Mouse (Mus musculus) liver, postnatal 0 days (tissue): ENCODE data around the gene Zfp687. TPM values are rescaled to one million over a fixed set of nuclear protein-coding genes. Genes with fewer than 3 reads are reported as not detected.
"Not testable (repeated sequence)": the region's sequence is repeated elsewhere in the genome, so short reads cannot be mapped to it uniquely, and the experiment has no call there.

ENCODE experiments used
- ATAC-seq: fragments of 200-750 bp; cut with Nextera tagmentation; 2 replicates; pipeline ENCODE4 v1.8.0; 2017; ENCODE audit warnings: mild to moderate bottlenecking, moderate library complexity
- DNase-seq: peaks from one replicate; pipeline ENCODE4 v3.0.0-alpha.2; 2016
- H3K27ac ChIP-seq: fragments of 300-500 bp; sonication (generic); 2 replicates; pipeline ENCODE4 v1.5.1; 2014; ENCODE audit warnings: antibody characterized with exemption, moderate library complexity, mild to moderate bottlenecking, low read depth
- H3K27me3 ChIP-seq: fragments of 300-500 bp; sonication (generic); 2 replicates; pipeline ENCODE4 v1.6.1; 2014; ENCODE audit warnings: low read length, control low read depth, mixed read lengths; ENCODE audit not compliant: insufficient read depth
- H3K36me3 ChIP-seq: fragments of 300-500 bp; sonication (generic); replicated peaks from 2 replicates; pipeline ENCODE4 v1.6.1; 2014; ENCODE audit warnings: mild to moderate bottlenecking, control low read depth, low read length, moderate library complexity, mixed read lengths; ENCODE audit not compliant: insufficient read depth
- H3K4me1 ChIP-seq: fragments of 300-500 bp; sonication (generic); 2 replicates; pipeline ENCODE4 v1.6.1; 2014; ENCODE audit warnings: antibody characterized with exemption, mild to moderate bottlenecking, control low read depth; ENCODE audit not compliant: insufficient read depth
- H3K4me2 ChIP-seq: fragments of 300-500 bp; sonication (generic); 2 replicates; pipeline ENCODE4 v1.6.1; 2014; ENCODE audit warnings: low read depth, mild to moderate bottlenecking, low read length, moderate library complexity, mixed read lengths
- H3K4me3 ChIP-seq: fragments of 300-500 bp; sonication (generic); 2 replicates; pipeline ENCODE4 v1.5.1; 2014; ENCODE audit warnings: low read depth, low read length
- H3K9ac ChIP-seq: fragments of 300-500 bp; sonication (generic); replicated peaks from 2 replicates; pipeline ENCODE4 v1.6.1; 2014; ENCODE audit warnings: mild to moderate bottlenecking, moderate library complexity
- H3K9me3 ChIP-seq: fragments of 300-500 bp; sonication (generic); 2 replicates; pipeline ENCODE4 v1.6.1; 2016; ENCODE audit warnings: mild to moderate bottlenecking, control low read depth, low read length, mixed read lengths
- CTCF ChIP-seq: sonication (generic); IDR thresholded peaks from 2 replicates; pipeline ENCODE4 v1.5.1; 2016; ENCODE audit warnings: antibody characterized with exemption, low read depth
- EP300 ChIP-seq: IDR thresholded peaks from 2 replicates; pipeline ENCODE4 v1.6.1; 2016; ENCODE audit warnings: antibody characterized with exemption, low read depth, mild to moderate bottlenecking
- WGBS: fragments of 180-500 bp; shearing (Covaris S2); extraction: QIAGEN DNeasy Blood & Tissue Kit; methylation state at CpG from one replicate; pipeline ENCODE4 v1.1.7; 2014; ENCODE audit not compliant: insufficient replicate concordance; 5-methylcytosine and 5-hydroxymethylcytosine counted together
- polyA plus RNA-seq: library from polyadenylated mRNA; unstranded; fragments of >200 nt; fragmentation: Nextera tagmentation; extraction: Ambion mirVana; gene quantifications from 2 replicates; pipeline ENCODE4 v1.2.1, GENCODE M21; 2015

The Zfp687 gene
- polyA plus RNA-seq, 1 experiment from 2014 or later: 5.3 TPM

GRCm38 (mm10) chr3:95025202-95025601, 10.0 kb upstream of the Zfp687 start:
- Histone ChIP-seq H3K4me3 (no peak overlapping the region), H3K4me1 (peaks cover 8% of the 10 kb centered on the region), H3K9ac (0 out of 2 replicates have a peak overlapping the region, but pooled peaks have one; percentile 34), H3K4me2 (no peak overlapping the region), H3K36me3 (peaks cover under 1% of the 10 kb centered on the region; the same call in 1 of the 2 replicates), H3K9me3 (no peaks in the 10 kb centered on the region), H3K27me3 (no peaks in the 10 kb centered on the region), H3K27ac (no peak overlapping the region)
- 52% methylated on average over 5 of the region's 5 CpGs for WGBS
- ATAC-seq (no peak), DNase-seq (no peak)
- TF ChIP-seq EP300 (no peak), CTCF (no peak)

DNA sequence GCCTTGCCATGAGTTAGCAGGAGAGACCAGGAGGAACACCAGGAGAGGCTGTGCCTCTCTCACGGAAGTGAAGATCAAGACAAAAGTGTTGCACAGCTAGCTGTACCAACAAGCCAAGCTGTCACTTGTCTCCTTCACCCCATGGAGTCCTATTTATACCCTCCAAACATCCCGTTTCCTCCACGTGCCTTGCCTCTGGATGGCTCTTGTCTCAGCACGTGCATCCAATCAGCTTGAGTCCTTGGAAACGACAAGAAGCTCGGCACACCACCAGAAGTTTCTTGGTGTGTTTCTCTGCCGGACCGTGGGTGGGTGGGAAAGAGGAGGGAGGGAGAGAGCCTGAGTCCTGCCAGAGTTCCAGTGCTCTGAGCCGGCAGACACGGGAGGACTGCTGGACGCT, 9.3 kb upstream of the Zfp687 start:
- TF ChIP-seq CTCF (no peak), EP300 (no peak)
- H3K27ac ChIP-seq: no peak overlapping the region
- ATAC-seq (peak; percentile 35), DNase-seq (no peak)
- H3K4me1 ChIP-seq: peaks cover 8% of the 10 kb centered on the region
- H3K9me3 ChIP-seq: no peaks in the 10 kb centered on the region
- WGBS: 45% methylated on average over 11 of the region's 11 CpGs
- H3K4me2 ChIP-seq: no peak overlapping the region
- no peak overlapping the region for H3K4me3 ChIP-seq
- no peaks in the 10 kb centered on the region for H3K27me3 ChIP-seq
- H3K9ac ChIP-seq: 0 out of 2 replicates have a peak overlapping the region, but pooled peaks have one; percentile 34
- H3K36me3 ChIP-seq: no peaks in the 10 kb centered on the region

- not testable (repeated sequence) for H3K4me3 ChIP-seq, H3K27me3 ChIP-seq, ATAC-seq, H3K36me3 ChIP-seq, H3K27ac ChIP-seq, H3K9me3 ChIP-seq, H3K9ac ChIP-seq, DNase-seq, H3K4me2 ChIP-seq
- WGBS: 77% methylated on average over 5 of the region's 5 CpGs
- peaks cover 15% of the 10 kb centered on the region for H3K4me1 ChIP-seq
Observed at GRCm38 (mm10) chr3:95020956-95021355, 5.7 kb upstream of the Zfp687 start.

DNA sequence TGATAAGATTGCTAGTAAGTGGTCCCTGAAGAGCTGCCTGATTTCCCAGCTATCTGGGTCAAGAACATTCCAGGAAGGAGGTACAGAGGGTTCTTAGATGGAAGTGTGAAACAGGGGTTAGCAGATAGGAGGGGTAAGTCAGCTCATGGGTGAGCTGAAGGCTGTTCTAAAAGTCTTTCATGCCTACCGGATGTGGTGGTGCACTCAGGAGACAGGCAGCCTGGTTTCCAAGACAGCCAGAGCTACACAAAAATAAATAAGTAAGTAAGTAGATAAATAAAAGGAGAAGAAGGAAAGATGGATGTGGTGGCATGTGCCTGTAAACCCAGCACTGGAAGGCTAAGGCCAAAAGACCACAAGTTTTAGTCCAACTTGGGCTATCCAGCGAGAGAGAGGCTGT, 3.5 kb upstream of the Zfp687 start:
- no peaks in the 10 kb centered on the region for H3K27me3 ChIP-seq
- peaks cover 17% of the 10 kb centered on the region for H3K4me1 ChIP-seq
- WGBS: 71% methylated on average over 2 of the region's 2 CpGs
- H3K4me2 ChIP-seq: no peak overlapping the region
- H3K9ac ChIP-seq: no peak overlapping the region
- H3K27ac ChIP-seq: no peak overlapping the region
- no peak overlapping the region for H3K4me3 ChIP-seq
- TF ChIP-seq EP300 (no peak), CTCF (no peak)
- DNase-seq: no peak
- no peak for ATAC-seq
- H3K36me3 ChIP-seq: no peaks in the 10 kb centered on the region
- no peaks in the 10 kb centered on the region for H3K9me3 ChIP-seq

DNA sequence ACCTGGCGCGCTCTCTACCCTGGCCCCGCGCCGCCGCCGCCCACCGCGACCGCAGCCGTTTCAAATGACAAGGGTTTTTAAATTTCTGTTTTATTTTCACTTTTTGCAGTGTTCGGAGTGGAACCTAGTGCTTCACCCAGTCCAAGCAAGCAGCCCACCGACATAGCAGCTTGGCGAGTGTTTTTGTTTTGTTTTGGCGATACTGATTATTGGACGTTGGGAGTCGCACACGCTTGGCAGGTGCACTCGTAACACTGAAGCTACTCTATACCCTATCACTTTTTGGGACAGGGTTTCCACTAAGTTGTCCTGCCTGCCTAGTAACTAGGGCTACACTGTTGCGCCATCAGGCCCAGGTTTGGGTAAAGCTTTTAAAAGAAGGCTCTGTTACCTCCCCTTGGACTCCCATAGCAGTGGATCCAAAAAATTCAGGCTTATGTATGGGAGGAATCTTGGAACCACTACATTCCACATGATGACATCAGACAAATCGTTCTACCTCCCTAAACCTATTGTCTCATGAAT, 1.3 kb upstream of the Zfp687 start:
- Histone ChIP-seq H3K9me3 (no peaks in the 10 kb centered on the region), H3K27ac (peak overlapping the region; percentile 97), H3K27me3 (no peaks in the 10 kb centered on the region), H3K4me3 (peak overlapping the region; percentile 95), H3K4me1 (peaks cover 26% of the 10 kb centered on the region), H3K9ac (peak overlapping the region; percentile 80), H3K36me3 (peaks cover 11% of the 10 kb centered on the region), H3K4me2 (peak overlapping the region; percentile 96)
- 5% methylated on average over 21 of the region's 21 CpGs for WGBS
- DNase-seq (no peak), ATAC-seq (no peak)
- TF ChIP-seq CTCF (peak; percentile 23; the same call in 1 of the 2 replicates), EP300 (no peak)

DNA sequence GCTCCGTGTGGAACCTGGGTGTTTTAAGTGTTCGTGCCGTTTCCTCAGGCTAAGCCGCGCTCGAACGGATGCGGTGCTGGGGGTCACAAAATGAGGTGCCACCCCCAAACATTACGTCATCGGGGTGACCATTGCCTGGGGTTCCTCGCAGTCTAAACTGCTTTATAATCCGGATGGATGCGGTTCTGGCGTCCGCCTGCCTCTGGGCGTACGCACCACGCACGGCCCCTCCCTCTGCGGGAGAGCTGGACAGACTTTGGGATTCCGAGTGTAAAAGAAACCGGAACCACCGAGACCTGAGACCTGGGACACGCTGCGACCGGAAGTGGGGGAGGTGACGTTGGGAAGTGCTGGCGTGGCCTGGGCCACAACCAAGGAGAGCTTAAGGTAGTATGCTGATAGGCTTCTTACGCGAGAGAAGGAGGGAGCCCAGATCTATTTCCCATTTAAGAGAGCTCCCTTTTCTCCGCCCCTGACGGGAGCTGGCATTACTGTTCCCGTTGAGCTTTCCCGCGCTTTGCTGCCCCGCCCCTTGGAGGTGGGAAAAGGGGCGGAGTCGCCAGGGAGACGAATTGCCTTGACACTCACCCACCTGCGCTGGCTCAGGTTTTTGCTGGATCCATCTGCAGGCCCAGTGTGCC, 763 bp upstream of the Zfp687 start:
- H3K27ac ChIP-seq: peak overlapping the region; percentile 97
- TF ChIP-seq EP300: peak; percentile 25; the same call in 1 of the 2 replicates
- no peak for TF ChIP-seq CTCF
- H3K36me3 ChIP-seq: peaks cover 17% of the 10 kb centered on the region
- H3K27me3 ChIP-seq: no peaks in the 10 kb centered on the region
- ATAC-seq (peak; percentile 72), DNase-seq (peak; percentile 94)
- H3K9ac ChIP-seq: peak overlapping the region; percentile 80
- H3K4me2 ChIP-seq: peak overlapping the region; percentile 96
- H3K4me3 ChIP-seq: peak overlapping the region; percentile 95
- under 1% methylated on average over 40 of the region's 40 CpGs for whole genome bisulfite sequencing
- H3K4me1 ChIP-seq: peaks cover 27% of the 10 kb centered on the region
- H3K9me3 ChIP-seq: no peaks in the 10 kb centered on the region
